Mouse (Mus musculus) heart, adult 2 months (tissue): ENCODE results near the gene Tspear. TPM values are rescaled to one million over a fixed set of nuclear protein-coding genes. Genes with fewer than 3 reads are reported as not detected.

Experiments used
- DNase-seq, 2 experiments: peaks; one replicate each; pipeline ENCODE4 v3.0.0; 2021
- H3K27ac ChIP-seq: fragments of 200-600 bp; 2 replicates; pipeline ENCODE4 v1.8.1; 2022
- H3K27me3 ChIP-seq: fragments of 200-500 bp; 2 replicates; pipeline ENCODE4 v1.6.1; 2012; ENCODE audit warnings: mild to moderate bottlenecking, low read length, inconsistent platforms, mixed read lengths; ENCODE audit not compliant: control insufficient read depth, insufficient read depth
- H3K36me3 ChIP-seq: fragments of 200-500 bp; 2 replicates; pipeline ENCODE4 v1.6.1; 2012; ENCODE audit warnings: low read length, inconsistent platforms; ENCODE audit not compliant: control insufficient read depth, insufficient read depth
- H3K4me1 ChIP-seq: fragments of 200-500 bp; 2 replicates; pipeline ENCODE4 v1.6.1; 2011; ENCODE audit warnings: low read length; ENCODE audit not compliant: control insufficient read depth, insufficient read depth
- H3K4me3 ChIP-seq: fragments of 200-600 bp; 2 replicates; pipeline ENCODE4 v1.8.1; 2022
- H3K79me2 ChIP-seq: fragments of 200-500 bp; replicated peaks from 2 replicates; pipeline ENCODE4 v1.6.1; 2012; ENCODE audit warnings: mild to moderate bottlenecking, inconsistent platforms, low read length, moderate library complexity, mixed read lengths; ENCODE audit not compliant: control insufficient read depth, insufficient read depth
- H3K9ac ChIP-seq: fragments of 200-500 bp; 2 replicates; pipeline ENCODE4 v1.6.1; 2012; ENCODE audit warnings: low read depth, mild to moderate bottlenecking, control low read depth, inconsistent platforms, low read length, mixed read lengths
- CTCF ChIP-seq: fragments of 200-600 bp; IDR thresholded peaks from 2 replicates; pipeline ENCODE4 v1.8.1; 2022; ENCODE audit warnings: antibody characterized with exemption, mild to moderate bottlenecking, moderate library complexity
- EP300 ChIP-seq: fragments of 200-500 bp; IDR thresholded peaks from 2 replicates; pipeline ENCODE4 v1.6.1; 2011; ENCODE audit warnings: low read depth, low read length, control low read depth; ENCODE audit not compliant: insufficient read depth
- POLR2A ChIP-seq: fragments of 200-500 bp; IDR thresholded peaks from 2 replicates; pipeline ENCODE4 v1.6.1; 2011; ENCODE audit warnings: mild to moderate bottlenecking, low read depth, low read length, control low read depth; ENCODE audit not compliant: insufficient read depth
- WGBS: fragments of 180-500 bp; shearing (Covaris S2); methylation state at CpG from one replicate; pipeline ENCODE4 v1.1.7; 2018; 5-methylcytosine and 5-hydroxymethylcytosine counted together
- intact Hi-C: fragments of 180-260 bp; cut with DNase I; formaldehyde crosslinking; loops from one replicate; pipeline ENCODE4 v1.15.1; 2025
- polyA plus RNA-seq: library from polyadenylated mRNA; depleted of rRNA; stranded (reverse); fragments of >200 nt; gene quantifications from 2 replicates; pipeline ENCODE4 v1.2.3, GENCODE M21; 2012
- total RNA-seq, 2 experiments: library from RNA; stranded (reverse); gene quantifications; 2 replicates each; pipeline ENCODE4 v1.2.3; 2021

Gene Tspear
- total and polyA plus RNA-seq, 3 experiments: not detected

DNA sequence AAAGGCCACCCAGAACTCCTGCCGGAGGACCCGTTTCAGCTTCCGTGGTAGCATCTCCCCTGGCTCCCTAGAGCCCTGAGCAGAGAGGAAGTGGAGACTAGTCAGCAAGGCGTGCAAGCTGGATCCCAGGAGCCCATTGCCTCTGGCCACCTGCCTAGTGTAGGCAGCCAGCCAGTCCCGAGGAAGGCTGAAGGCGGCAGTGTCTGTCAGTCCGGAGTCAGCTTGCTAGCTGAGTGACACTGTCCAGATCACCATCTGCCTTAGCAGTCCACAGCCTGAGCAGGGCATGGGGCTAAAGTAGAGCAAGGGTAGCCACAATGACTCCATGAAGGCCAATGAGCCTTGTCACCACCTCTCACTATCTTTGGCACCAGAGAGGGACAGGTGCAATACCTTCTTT, 226.2 kb downstream of the Tspear start:
- Histone ChIP-seq H3K4me3 (no peak overlapping the region), H3K27me3 (no peaks in the 10 kb centered on the region), H3K36me3 (no peaks in the 10 kb centered on the region), H3K9ac (no peak overlapping the region), H3K4me1 (no peaks in the 10 kb centered on the region), H3K27ac (peak overlapping the region; percentile 55), H3K79me2 (no peaks in the 10 kb centered on the region)
- TF ChIP-seq EP300 (peak; percentile 100), POLR2A (no peak)
- WGBS: 6% methylated on average over 7 of the region's 7 CpGs
- intact Hi-C loops: no loop called here
- peak; percentile 79 to 87 for DNase-seq

DNA sequence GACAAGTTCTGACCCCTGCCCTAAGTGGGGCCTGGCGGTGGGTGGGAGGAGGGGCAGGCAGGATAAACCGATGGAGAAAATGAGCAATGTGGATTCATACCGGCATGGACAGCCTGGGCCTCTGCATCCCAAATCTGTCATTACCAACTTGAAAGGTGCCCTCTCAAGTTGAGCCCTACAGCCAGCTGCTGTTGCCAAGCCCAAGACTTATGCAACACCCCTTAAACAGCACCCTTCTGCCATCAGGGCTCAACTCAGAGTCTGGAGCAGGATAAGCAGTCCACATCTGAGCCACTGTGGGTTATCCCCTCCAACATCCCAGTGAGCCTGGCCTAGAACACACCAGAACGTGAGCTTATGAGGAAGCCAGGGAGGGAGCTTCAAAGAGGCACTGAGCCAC, 226.9 kb downstream of the Tspear start:
- Histone ChIP-seq H3K36me3 (no peaks in the 10 kb centered on the region), H3K9ac (no peak overlapping the region), H3K4me3 (no peak overlapping the region), H3K27ac (peak overlapping the region; percentile 55), H3K4me1 (no peaks in the 10 kb centered on the region), H3K79me2 (no peaks in the 10 kb centered on the region), H3K27me3 (no peaks in the 10 kb centered on the region)
- intact Hi-C loops: no loop called here
- TF ChIP-seq CTCF: no peak
- no peak for TF ChIP-seq EP300
- TF ChIP-seq POLR2A: no peak
- 50% methylated on average over 4 of the region's 4 CpGs for WGBS
- DNase-seq: peak; percentile 26 to 47

DNA sequence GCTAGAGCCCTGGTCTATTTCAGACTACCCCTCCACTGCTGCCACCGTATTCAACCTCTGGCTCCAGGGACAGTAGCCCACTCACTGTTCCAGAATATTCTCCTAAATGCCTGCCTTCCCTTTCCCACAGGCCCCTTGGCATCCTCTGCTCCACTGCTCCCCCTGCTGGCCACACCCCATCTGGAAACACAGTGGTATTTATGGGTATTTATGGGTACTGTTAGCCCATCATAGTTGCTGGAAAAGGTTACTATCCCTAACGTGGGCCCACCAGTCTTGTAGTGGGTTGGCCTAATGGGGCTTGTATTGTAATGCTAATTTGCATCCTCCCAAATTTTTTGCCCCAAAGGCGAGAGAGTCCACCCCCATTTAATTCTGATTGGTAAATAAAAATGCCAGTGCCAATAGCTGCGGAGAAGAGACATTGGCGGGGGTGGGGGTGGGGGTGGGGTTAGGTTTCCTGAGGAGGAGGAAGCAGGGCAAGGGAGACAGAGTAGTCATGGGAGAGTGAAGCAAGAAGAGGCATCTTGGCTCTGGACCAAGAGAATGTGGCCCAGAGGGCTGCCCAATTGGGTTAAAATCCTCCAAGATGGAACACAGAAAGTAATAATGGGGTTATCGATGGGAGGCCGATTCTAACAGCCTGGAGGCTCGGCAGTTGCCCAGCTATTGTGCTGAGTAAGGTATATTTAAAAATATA, 230.4 kb downstream of the Tspear start:
- Histone ChIP-seq H3K27me3 (no peaks in the 10 kb centered on the region), H3K79me2 (no peaks in the 10 kb centered on the region), H3K36me3 (no peaks in the 10 kb centered on the region), H3K4me1 (no peaks in the 10 kb centered on the region), H3K9ac (no peak overlapping the region), H3K4me3 (no peak overlapping the region), H3K27ac (no peak overlapping the region)
- DNase-seq: peak; percentile 44 to 80
- intact Hi-C loops: loop anchor here (1.0 to 5.0 kb wide), 2 partner anchors 289 to 399 kb away; partner anchors contain the start of gene Fam207a
- 62% methylated on average over 8 of the region's 8 CpGs for WGBS
- peak; percentile 79 for TF ChIP-seq CTCF
- TF ChIP-seq EP300: no peak

DNA sequence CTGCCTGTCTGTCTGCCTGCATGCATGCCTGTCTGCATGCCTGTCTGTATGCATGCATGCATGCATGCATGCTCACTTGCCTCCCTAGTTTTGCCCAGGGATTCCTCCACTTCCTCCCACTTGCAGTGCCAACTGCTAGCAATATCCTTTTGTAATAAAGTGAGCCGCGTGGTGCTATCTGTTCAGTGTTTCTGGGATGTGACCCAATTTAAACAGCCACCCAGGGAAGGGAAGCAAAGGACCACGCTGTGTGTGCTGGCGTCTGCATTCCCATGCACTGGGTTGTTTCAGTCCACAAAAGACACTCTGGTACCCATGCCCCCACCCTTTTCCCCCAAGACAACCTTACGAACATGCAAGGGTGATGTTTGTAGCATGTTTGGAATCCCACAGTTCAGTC, 234.6 kb downstream of the Tspear start:
- no peaks in the 10 kb centered on the region for H3K36me3 ChIP-seq
- no peaks in the 10 kb centered on the region for H3K79me2 ChIP-seq
- no peaks in the 10 kb centered on the region for H3K4me1 ChIP-seq
- WGBS: 34% methylated on average over 5 of the region's 5 CpGs
- no peak for DNase-seq
- intact Hi-C loops: no loop called here
- peaks cover 2% of the 10 kb centered on the region; the same call in 1 of the 2 replicates for H3K27me3 ChIP-seq
- no peak for TF ChIP-seq EP300
- TF ChIP-seq CTCF: no peak
- TF ChIP-seq POLR2A: no peak
- H3K27ac ChIP-seq: no peak overlapping the region
- H3K9ac ChIP-seq: no peak overlapping the region
- H3K4me3 ChIP-seq: no peak overlapping the region

DNA sequence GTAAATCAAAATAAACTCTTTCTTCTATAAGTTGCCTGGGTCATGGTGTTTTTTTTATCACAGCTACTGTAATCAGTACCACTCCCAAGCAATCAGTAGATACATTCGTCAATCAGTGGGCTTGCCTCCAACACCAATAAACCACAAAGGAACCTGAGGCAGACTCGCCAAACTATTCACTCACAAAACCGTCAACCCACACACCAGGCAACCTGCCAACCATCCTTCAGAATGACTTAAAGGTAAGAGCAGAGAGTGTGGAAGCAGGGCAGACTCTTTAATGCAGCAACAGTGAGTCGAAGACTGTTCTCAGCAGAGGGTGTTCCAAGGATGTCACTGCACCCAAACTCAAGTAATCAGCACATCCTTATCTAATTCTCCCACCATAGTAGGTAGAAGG, 236.3 kb downstream of the Tspear start:
- Histone ChIP-seq H3K27ac (no peak overlapping the region), H3K9ac (no peak overlapping the region), H3K4me3 (no peak overlapping the region), H3K36me3 (no peaks in the 10 kb centered on the region), H3K27me3 (peaks cover 2% of the 10 kb centered on the region; the same call in 1 of the 2 replicates), H3K4me1 (no peaks in the 10 kb centered on the region), H3K79me2 (no peaks in the 10 kb centered on the region)
- intact Hi-C loops: no loop called here
- TF ChIP-seq CTCF: no peak
- TF ChIP-seq POLR2A: no peak
- TF ChIP-seq EP300: no peak
- DNase-seq: no peak
- WGBS: 45% methylated on average over 4 of the region's 4 CpGs

DNA sequence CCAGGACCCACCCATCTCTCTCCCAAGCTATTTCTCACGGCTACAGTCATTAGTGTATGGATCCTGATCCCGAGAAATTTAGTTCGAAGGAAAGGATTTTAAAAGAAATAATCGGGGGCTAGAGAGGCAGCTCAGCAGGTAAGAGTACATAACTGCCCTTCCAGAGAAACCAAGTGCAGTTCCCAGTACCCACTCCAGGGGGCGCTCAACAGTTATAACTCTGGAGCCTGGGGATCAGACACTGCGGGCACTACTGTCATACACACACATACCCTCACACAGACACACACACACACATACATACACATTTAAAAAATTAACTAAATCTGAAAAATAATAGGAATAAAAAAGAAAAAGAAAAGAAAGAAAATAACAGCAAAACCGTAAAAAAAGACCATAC, 239.8 kb downstream of the Tspear start:
- Histone ChIP-seq H3K79me2 (no peaks in the 10 kb centered on the region), H3K9ac (no peak overlapping the region), H3K27me3 (peaks cover 2% of the 10 kb centered on the region), H3K36me3 (no peaks in the 10 kb centered on the region), H3K4me1 (no peaks in the 10 kb centered on the region), H3K27ac (no peak overlapping the region), H3K4me3 (no peak overlapping the region)
- intact Hi-C loops: no loop called here
- peak; percentile 37 to 64 for DNase-seq
- TF ChIP-seq POLR2A (no peak), CTCF (peak; percentile 79), EP300 (no peak)
- 33% methylated on average over 7 of the region's 7 CpGs for WGBS
